Mouse (Mus musculus) heart, postnatal 0 days (tissue): Measurements from ENCODE around the gene Ralgps1. TPM values are rescaled to one million over a fixed set of nuclear protein-coding genes. Genes with fewer than 3 reads are reported as not detected.

Experiments used
- ATAC-seq: fragments of 200-750 bp; cut with Nextera tagmentation; 2 replicates; pipeline ENCODE4 v1.8.0; 2017; ENCODE audit warnings: low read depth, moderate number of reproducible peaks, moderate library complexity; ENCODE audit not compliant: insufficient read depth
- DNase-seq: peaks from one replicate; pipeline ENCODE4 v3.0.0-alpha.2; 2016; ENCODE audit warnings: low spot score
- H3K27ac ChIP-seq: fragments of 300-500 bp; sonication (generic); 2 replicates; pipeline ENCODE4 v1.5.1; 2014; ENCODE audit warnings: low read depth, mild to moderate bottlenecking
- H3K27me3 ChIP-seq: fragments of 300-500 bp; sonication (generic); 2 replicates; pipeline ENCODE4 v1.6.1; 2014; ENCODE audit warnings: low read length, mixed read lengths; ENCODE audit not compliant: control insufficient read depth, insufficient read depth
- H3K36me3 ChIP-seq: fragments of 300-500 bp; sonication (generic); replicated peaks from 2 replicates; pipeline ENCODE4 v1.6.1; 2014; ENCODE audit warnings: low read length, mixed read lengths; ENCODE audit not compliant: control insufficient read depth, insufficient read depth
- H3K4me1 ChIP-seq: fragments of 300-500 bp; sonication (generic); 2 replicates; pipeline ENCODE4 v1.6.1; 2014; ENCODE audit warnings: antibody characterized with exemption; ENCODE audit not compliant: control insufficient read depth, insufficient read depth
- H3K4me2 ChIP-seq: fragments of 300-500 bp; sonication (generic); 2 replicates; pipeline ENCODE4 v1.6.1; 2014; ENCODE audit warnings: low read depth, mild to moderate bottlenecking, low read length, moderate library complexity
- H3K4me3 ChIP-seq: fragments of 300-500 bp; sonication (generic); 2 replicates; pipeline ENCODE4 v1.5.1; 2014; ENCODE audit warnings: low read depth, low read length
- H3K9ac ChIP-seq: fragments of 300-500 bp; sonication (generic); replicated peaks from 2 replicates; pipeline ENCODE4 v1.6.1; 2014; ENCODE audit warnings: low read depth, low read length, mixed read lengths
- H3K9me3 ChIP-seq: fragments of 300-500 bp; sonication (generic); replicated peaks from 2 replicates; pipeline ENCODE4 v1.6.1; 2016; ENCODE audit warnings: low read length; ENCODE audit not compliant: control insufficient read depth
- CTCF ChIP-seq: IDR thresholded peaks from 2 replicates; pipeline ENCODE4 v1.5.1; 2016; ENCODE audit warnings: antibody characterized with exemption, control low read depth, low read depth
- EP300 ChIP-seq: IDR thresholded peaks from 2 replicates; pipeline ENCODE4 v1.6.1; 2016; ENCODE audit warnings: antibody characterized with exemption, low read depth
- WGBS: fragments of 180-500 bp; shearing (Covaris S2); extraction: QIAGEN DNeasy Blood & Tissue Kit; methylation state at CpG from one replicate; pipeline ENCODE4 v1.1.7; 2014; 5-methylcytosine and 5-hydroxymethylcytosine counted together
- polyA plus RNA-seq: library from polyadenylated mRNA; unstranded; fragments of >200 nt; fragmentation: Nextera tagmentation; extraction: Ambion mirVana; gene quantifications from 2 replicates; pipeline ENCODE4 v1.2.1, GENCODE M21; 2015
- total RNA-seq: library from RNA; depleted of rRNA; stranded (reverse); fragments of >200 nt; gene quantifications from 2 replicates; pipeline ENCODE4 v1.2.3, GENCODE M21; 2014; ENCODE audit warnings: low replicate concordance

Gene Ralgps1
- total and polyA plus RNA-seq, 2 experiments from 2014 or later: 3.2 to 6.9 TPM

DNA sequence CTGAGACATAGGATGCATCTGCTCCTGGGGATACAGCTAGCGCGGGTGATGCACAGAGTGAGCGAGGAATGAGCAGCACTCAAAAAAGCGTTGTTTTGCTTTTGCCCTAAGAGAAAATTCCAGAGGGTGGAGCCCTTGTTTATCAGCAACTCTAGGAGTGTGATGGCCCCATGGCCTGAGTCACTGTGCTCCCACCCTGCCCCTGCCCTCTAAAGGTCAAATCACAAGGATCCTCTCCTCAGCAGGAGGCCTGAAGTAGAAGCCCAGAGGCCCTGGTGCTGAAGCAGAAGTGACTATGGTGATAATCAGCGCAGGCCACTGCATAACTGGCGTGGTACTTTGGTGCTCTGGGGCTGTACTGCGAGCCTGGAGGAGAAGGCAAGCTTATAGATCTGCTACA is 211.7 kb downstream of the Ralgps1 start:
- Histone ChIP-seq H3K9me3 (no peaks in the 10 kb centered on the region), H3K4me3 (no peak overlapping the region), H3K4me2 (no peak overlapping the region), H3K4me1 (peaks cover 12% of the 10 kb centered on the region), H3K36me3 (no peaks in the 10 kb centered on the region), H3K27ac (peak overlapping the region; percentile 71), H3K9ac (no peak overlapping the region), H3K27me3 (no peaks in the 10 kb centered on the region)
- 60% methylated on average over 7 of the region's 7 CpGs for WGBS
- ATAC-seq: no peak
- TF ChIP-seq EP300: no peak
- TF ChIP-seq CTCF: no peak
- no peak for DNase-seq

GRCm38 (mm10) chr2:33158895-33159294 is 212.4 kb downstream of the Ralgps1 start:
- Histone ChIP-seq H3K4me1 (peaks cover 12% of the 10 kb centered on the region), H3K27me3 (no peaks in the 10 kb centered on the region), H3K27ac (no peak overlapping the region), H3K4me2 (no peak overlapping the region), H3K4me3 (no peak overlapping the region), H3K9me3 (no peaks in the 10 kb centered on the region), H3K36me3 (no peaks in the 10 kb centered on the region), H3K9ac (no peak overlapping the region)
- DNase-seq: no peak
- no peak for ATAC-seq
- TF ChIP-seq CTCF (no peak), EP300 (no peak)
- WGBS: 91% methylated on average over 6 of the region's 6 CpGs

- Histone ChIP-seq H3K4me2 (no peak overlapping the region), H3K9me3 (no peaks in the 10 kb centered on the region), H3K4me1 (peaks cover 12% of the 10 kb centered on the region), H3K27ac (no peak overlapping the region), H3K27me3 (no peaks in the 10 kb centered on the region), H3K9ac (no peak overlapping the region), H3K36me3 (no peaks in the 10 kb centered on the region), H3K4me3 (no peak overlapping the region)
- no peak for DNase-seq
- no peak for TF ChIP-seq CTCF
- no peak for TF ChIP-seq EP300
- 76% methylated on average over 5 of the region's 5 CpGs for WGBS
- ATAC-seq: no peak
These were observed 215.0 kb downstream of the Ralgps1 start for GRCm38 (mm10) chr2:33156283-33156781.

- no peak overlapping the region for H3K4me2 ChIP-seq
- DNase-seq (peak; percentile 81), ATAC-seq (peak; percentile 47; the same call in 1 of the 2 replicates)
- no peak overlapping the region for H3K27ac ChIP-seq
- H3K27me3 ChIP-seq: no peaks in the 10 kb centered on the region
- no peak for TF ChIP-seq EP300
- peak; percentile 98 for TF ChIP-seq CTCF
- 28% methylated on average over 5 of the region's 5 CpGs for WGBS
- H3K9ac ChIP-seq: no peak overlapping the region
- H3K4me1 ChIP-seq: peaks cover 3% of the 10 kb centered on the region
- H3K9me3 ChIP-seq: no peaks in the 10 kb centered on the region
- no peak overlapping the region for H3K4me3 ChIP-seq
- H3K36me3 ChIP-seq: no peaks in the 10 kb centered on the region
These were observed 216.4 kb downstream of the Ralgps1 start for GRCm38 (mm10) chr2:33154751-33155372.

DNA sequence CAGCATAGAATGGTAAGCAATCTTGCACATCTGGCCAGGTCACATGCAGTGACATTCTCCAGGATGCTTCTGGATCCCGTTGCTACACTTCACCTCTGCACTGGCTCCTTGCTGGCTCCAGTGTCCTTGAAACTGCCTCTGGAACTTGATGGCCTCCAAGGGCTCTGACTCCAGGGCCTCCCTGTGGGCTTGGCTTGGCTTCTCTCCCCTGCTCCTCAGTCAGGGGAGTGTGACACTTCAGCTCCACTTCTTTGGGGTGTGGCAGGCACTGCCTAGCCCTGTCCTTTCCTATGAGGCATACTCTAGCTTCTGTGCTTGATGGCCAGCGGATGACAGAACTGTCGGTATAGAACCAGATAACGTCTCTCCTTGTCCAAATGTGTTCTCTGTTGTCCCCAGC is 224.3 kb downstream of the Ralgps1 start:
- DNase-seq (no peak), ATAC-seq (no peak)
- no peak overlapping the region for H3K9ac ChIP-seq
- WGBS: 50% methylated on average over 4 of the region's 4 CpGs
- no peak overlapping the region for H3K4me3 ChIP-seq
- no peaks in the 10 kb centered on the region for H3K4me1 ChIP-seq
- no peak overlapping the region for H3K27ac ChIP-seq
- no peaks in the 10 kb centered on the region for H3K9me3 ChIP-seq
- TF ChIP-seq EP300 (no peak), CTCF (no peak)
- no peak overlapping the region for H3K4me2 ChIP-seq
- no peaks in the 10 kb centered on the region for H3K36me3 ChIP-seq
- no peaks in the 10 kb centered on the region for H3K27me3 ChIP-seq

DNA sequence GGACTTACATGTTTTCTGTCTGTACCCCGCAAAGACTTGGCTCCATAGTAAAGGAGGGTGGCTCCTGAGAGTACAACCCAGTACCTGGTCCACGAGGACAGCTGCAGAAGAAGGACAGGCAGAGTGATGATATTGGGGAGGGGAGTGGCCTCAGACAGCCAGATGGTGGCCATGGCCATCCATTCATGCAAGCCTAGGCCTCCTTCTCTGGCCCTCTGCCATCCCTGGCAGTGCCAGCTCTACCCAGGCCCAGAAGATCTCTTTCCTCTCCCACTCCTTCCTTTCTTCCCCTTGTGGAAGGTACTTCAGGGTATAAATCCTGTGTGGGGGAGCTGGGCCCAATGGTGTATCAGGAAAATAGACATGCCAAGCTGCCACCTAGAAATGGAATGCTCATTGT is 228.0 kb downstream of the Ralgps1 start:
- Histone ChIP-seq H3K4me2 (no peak overlapping the region), H3K4me1 (no peaks in the 10 kb centered on the region), H3K9ac (no peak overlapping the region), H3K36me3 (no peaks in the 10 kb centered on the region), H3K4me3 (no peak overlapping the region), H3K9me3 (no peaks in the 10 kb centered on the region), H3K27ac (no peak overlapping the region), H3K27me3 (no peaks in the 10 kb centered on the region)
- TF ChIP-seq CTCF (no peak), EP300 (no peak)
- WGBS: 83% methylated on average over 2 of the region's 2 CpGs
- ATAC-seq (no peak), DNase-seq (no peak)
